Mouse (Mus musculus): ENCODE results near the gene Efhb. TPM values are rescaled to one million over a fixed set of nuclear protein-coding genes. Genes with fewer than 3 reads are reported as not detected.

Efhb gene
- polyA plus RNA-seq, 1 experiment from 2014 or later: 0.73 TPM

Other genes with a start within 250 kb of the Efhb start
- gene Rab5a, start 15.9 kb upstream of the Efhb start, polyA plus RNA-seq (2015; fragmentation: Nextera tagmentation; extraction: Ambion mirVana): 81.3 and 86.5 TPM in 2 replicates
- gene Pp2d1, start 76.1 kb upstream of the Efhb start, polyA plus RNA-seq (2015; fragmentation: Nextera tagmentation; extraction: Ambion mirVana): 0.27 and 0.42 TPM in 2 replicates
- gene Kat2b, start 103.5 kb upstream of the Efhb start, polyA plus RNA-seq (2015; fragmentation: Nextera tagmentation; extraction: Ambion mirVana): 4.1 and 5.3 TPM in 2 replicates
- 32.0 and 32.4 TPM in 2 replicates for gene Sgo1, start 226.0 kb upstream of the Efhb start, polyA plus RNA-seq (2015; fragmentation: Nextera tagmentation; extraction: Ambion mirVana)